Mouse (Mus musculus) limb, embryonic 11.5 days (tissue): Measurements from ENCODE around the gene Rnf40. TPM values are rescaled to one million over a fixed set of nuclear protein-coding genes. Genes with fewer than 3 reads are reported as not detected.
"Not testable (repeated sequence)": the region's sequence is repeated elsewhere in the genome, so short reads cannot be mapped to it uniquely, and the experiment has no call there.

Experiments used
- ATAC-seq: fragments of 200-750 bp; cut with Nextera tagmentation; 2 replicates; pipeline ENCODE4 v1.8.0; 2017; ENCODE audit warnings: low read depth; ENCODE audit not compliant: insufficient number of reproducible peaks, low FRiP score, low TSS enrichment
- DNase-seq: peaks from one replicate; pipeline ENCODE4 v3.0.0-alpha.2; 2015; ENCODE audit warnings: low spot score
- H3K27ac ChIP-seq: fragments of 300-500 bp; sonication (generic); replicated peaks from 2 replicates; pipeline ENCODE4 v1.5.1; 2014; ENCODE audit warnings: low read depth, mild to moderate bottlenecking, low read length
- H3K27me3 ChIP-seq: fragments of 300-500 bp; sonication (generic); 2 replicates; pipeline ENCODE4 v1.6.1; 2014; ENCODE audit warnings: mild to moderate bottlenecking, low read length, mixed read lengths; ENCODE audit not compliant: control insufficient read depth, insufficient read depth
- H3K36me3 ChIP-seq: fragments of 300-500 bp; sonication (generic); 2 replicates; pipeline ENCODE4 v1.6.1; 2014; ENCODE audit warnings: mild to moderate bottlenecking, low read length, moderate library complexity, mixed read lengths; ENCODE audit not compliant: control insufficient read depth, insufficient read depth
- H3K4me1 ChIP-seq: fragments of 300-500 bp; sonication (generic); 2 replicates; pipeline ENCODE4 v1.6.1; 2014; ENCODE audit warnings: low read length, mixed read lengths; ENCODE audit not compliant: control insufficient read depth, insufficient read depth
- H3K4me2 ChIP-seq: fragments of 300-500 bp; sonication (generic); 2 replicates; pipeline ENCODE4 v1.6.1; 2014; ENCODE audit warnings: low read depth, mild to moderate bottlenecking, moderate library complexity; ENCODE audit not compliant: severe bottlenecking
- H3K4me3 ChIP-seq: fragments of 300-500 bp; sonication (generic); 2 replicates; pipeline ENCODE4 v1.5.1; 2014; ENCODE audit warnings: low read depth, low read length
- H3K9ac ChIP-seq: fragments of 300-500 bp; sonication (generic); 2 replicates; pipeline ENCODE4 v1.6.1; 2014; ENCODE audit warnings: mild to moderate bottlenecking, low read length
- H3K9me3 ChIP-seq: fragments of 300-500 bp; sonication (generic); 2 replicates; pipeline ENCODE4 v1.6.1; 2016; ENCODE audit warnings: low read length; ENCODE audit not compliant: control insufficient read depth
- WGBS: fragments of 180-500 bp; shearing (Covaris S2); extraction: QIAGEN DNeasy Blood & Tissue Kit; methylation state at CpG from one replicate; pipeline ENCODE4 v1.1.7; 2014; 5-methylcytosine and 5-hydroxymethylcytosine counted together
- polyA plus RNA-seq: library from polyadenylated mRNA; unstranded; fragments of >200 nt; fragmentation: Nextera tagmentation; extraction: Ambion mirVana; gene quantifications from 2 replicates; pipeline ENCODE4 v1.2.1, GENCODE M21; 2014

The Rnf40 gene
- polyA plus RNA-seq, 1 experiment from 2014 or later = 44.3 TPM

DNA sequence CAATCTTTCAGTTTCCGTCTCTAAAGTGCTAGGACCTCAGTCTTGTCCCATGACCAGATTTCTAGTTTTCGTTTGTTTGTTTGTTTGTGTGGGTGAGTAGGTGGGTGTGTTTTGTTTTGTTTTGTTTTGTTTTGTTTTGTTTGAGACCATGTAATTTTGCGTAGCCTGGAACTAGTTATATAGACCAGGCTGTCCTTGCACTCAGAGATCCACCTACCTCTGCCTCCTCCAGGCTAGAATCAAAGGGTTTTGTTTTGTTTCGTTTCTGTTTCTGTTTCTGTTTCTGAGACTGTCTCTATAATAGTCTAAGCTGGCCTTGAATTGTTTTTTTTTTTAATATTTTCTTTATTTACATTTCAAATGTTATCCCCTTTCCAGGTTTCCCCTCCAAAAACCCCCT, 57.8 kb downstream of the Rnf40 start:
- 88% methylated on average over 4 of the region's 4 CpGs for WGBS
- H3K4me2 ChIP-seq = no peak overlapping the region
- no peak for ATAC-seq

DNA sequence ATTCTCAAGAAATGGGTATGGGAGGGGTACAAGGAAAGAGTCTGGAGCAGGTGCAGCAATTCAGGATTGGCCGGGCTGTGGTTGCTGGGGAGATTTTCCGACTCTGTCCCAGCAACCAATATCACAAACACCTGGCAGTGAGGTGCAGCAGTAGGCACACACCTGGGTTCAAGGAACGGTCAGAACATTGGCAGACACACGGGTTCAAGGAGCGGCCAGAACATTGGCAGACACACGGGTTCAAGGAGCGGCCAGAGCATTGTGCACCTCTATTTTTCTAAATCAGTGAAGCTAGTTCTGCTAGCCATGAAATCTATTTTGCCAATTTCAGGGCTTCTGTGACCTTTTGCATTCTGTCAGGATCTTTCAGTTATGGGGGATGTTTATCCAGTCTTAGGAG, 59.0 kb downstream of the Rnf40 start:
- ATAC-seq, H3K4me1 ChIP-seq, H3K36me3 ChIP-seq, H3K9me3 ChIP-seq, H3K27me3 ChIP-seq, DNase-seq, H3K27ac ChIP-seq, H3K4me3 ChIP-seq, H3K4me2 ChIP-seq, H3K9ac ChIP-seq: not testable (repeated sequence)
- WGBS = 86% methylated on average over 7 of the region's 7 CpGs

More for the DNA sequence above, 57.8 kb downstream of the Rnf40 start:
- no peaks in the 10 kb centered on the region for H3K9me3 ChIP-seq
- H3K27ac ChIP-seq = no peak overlapping the region
- no peaks in the 10 kb centered on the region for H3K36me3 ChIP-seq
- no peak for DNase-seq
- no peak overlapping the region for H3K4me3 ChIP-seq
- H3K27me3 ChIP-seq = no peaks in the 10 kb centered on the region
- no peak overlapping the region for H3K9ac ChIP-seq
- H3K4me1 ChIP-seq = no peaks in the 10 kb centered on the region

DNA sequence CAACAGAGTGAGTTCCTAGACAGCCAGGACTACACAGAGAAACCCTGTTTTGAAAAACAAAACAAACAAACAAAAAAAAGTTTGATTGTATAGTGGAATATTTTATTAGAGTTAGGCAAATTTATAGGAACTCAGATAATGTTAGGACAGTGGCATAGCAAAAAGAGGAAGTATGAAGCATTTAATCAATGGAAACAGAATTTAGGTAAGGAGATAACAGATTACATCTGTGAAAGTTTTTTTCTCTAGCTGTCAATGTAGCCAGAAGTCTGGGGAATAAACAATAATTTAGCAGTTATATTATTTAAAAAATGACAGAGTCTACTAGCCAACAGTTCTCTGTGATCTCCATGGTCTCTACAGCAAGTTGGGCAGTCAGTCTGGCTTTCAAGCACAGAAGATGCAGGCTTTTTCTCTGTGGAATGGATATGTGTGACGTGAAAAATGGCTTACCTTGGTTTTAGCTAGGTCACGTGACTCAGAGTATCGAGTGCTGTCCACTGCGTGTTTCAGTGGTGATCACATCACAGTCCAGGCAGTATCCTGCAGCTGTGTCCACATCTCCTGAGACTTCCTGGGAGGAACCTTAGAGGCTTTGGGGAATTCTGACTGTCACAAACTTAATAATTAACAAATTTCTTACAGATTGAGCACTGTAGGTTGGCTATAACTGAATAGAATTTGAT, 60.1 kb downstream of the Rnf40 start:
- Histone ChIP-seq H3K4me2 (no peak overlapping the region), H3K27me3 (no peaks in the 10 kb centered on the region), H3K27ac (no peak overlapping the region), H3K9ac (no peak overlapping the region), H3K4me3 (no peak overlapping the region), H3K36me3 (no peaks in the 10 kb centered on the region), H3K4me1 (peaks cover 5% of the 10 kb centered on the region; the same call in 1 of the 2 replicates), H3K9me3 (no peaks in the 10 kb centered on the region)
- DNase-seq = no peak
- WGBS = 81% methylated on average over 4 of the region's 4 CpGs
- ATAC-seq = no peak

DNA sequence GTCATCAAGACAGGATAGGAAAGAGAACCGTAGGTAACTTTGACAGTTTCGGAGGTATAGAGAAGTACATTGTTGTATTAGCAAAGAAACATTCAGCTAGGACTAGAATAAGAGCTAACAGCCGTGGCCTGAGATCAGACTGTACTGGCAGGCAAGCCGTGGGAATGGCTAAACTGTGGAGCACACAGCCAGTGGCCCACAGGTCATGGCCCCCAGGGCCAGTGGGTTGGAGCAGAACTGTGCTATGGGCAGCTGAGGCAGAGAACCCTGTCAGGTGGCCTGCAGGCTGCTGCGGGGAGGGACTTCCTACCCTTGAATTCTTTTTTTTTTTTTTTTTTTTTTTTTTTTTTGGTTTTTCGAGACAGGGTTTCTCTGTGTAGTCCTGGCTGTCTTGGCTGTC, 60.6 kb downstream of the Rnf40 start:
- no peaks in the 10 kb centered on the region for H3K9me3 ChIP-seq
- H3K4me2 ChIP-seq = no peak overlapping the region
- no peak for ATAC-seq
- no peak for DNase-seq
- no peaks in the 10 kb centered on the region for H3K36me3 ChIP-seq
- H3K27ac ChIP-seq = no peak overlapping the region
- 83% methylated on average over 6 of the region's 6 CpGs for WGBS
- no peak overlapping the region for H3K4me3 ChIP-seq
- no peak overlapping the region for H3K9ac ChIP-seq
- no peaks in the 10 kb centered on the region for H3K27me3 ChIP-seq
- peaks cover 5% of the 10 kb centered on the region; the same call in 1 of the 2 replicates for H3K4me1 ChIP-seq

DNA sequence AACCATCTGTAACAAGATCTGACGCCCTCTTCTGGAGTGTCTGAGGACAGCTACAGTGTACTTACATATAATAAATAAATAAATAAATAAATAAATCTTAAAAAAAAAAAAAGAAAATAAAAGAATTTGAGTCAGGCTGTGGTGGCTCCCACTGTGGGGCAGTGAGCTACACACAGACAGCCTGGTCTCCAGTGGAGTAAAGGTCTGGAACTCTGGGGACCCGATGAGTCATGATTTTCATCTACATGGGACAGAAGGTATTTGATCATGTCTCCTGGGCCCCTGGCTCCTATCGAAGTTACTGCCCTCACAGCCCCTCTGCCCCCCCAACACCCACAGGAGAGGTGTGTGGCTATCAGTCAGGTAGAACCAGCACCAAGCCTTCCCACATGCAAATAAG, 63.1 kb downstream of the Rnf40 start:
- Histone ChIP-seq H3K27ac (no peak overlapping the region), H3K36me3 (no peaks in the 10 kb centered on the region), H3K4me2 (no peak overlapping the region), H3K9me3 (no peaks in the 10 kb centered on the region), H3K4me3 (no peak overlapping the region), H3K27me3 (no peaks in the 10 kb centered on the region), H3K9ac (no peak overlapping the region; the same call in 1 of the 2 replicates), H3K4me1 (peaks cover 5% of the 10 kb centered on the region; the same call in 1 of the 2 replicates)
- WGBS = 69% methylated on average over 2 of the region's 3 CpGs
- ATAC-seq (no peak), DNase-seq (no peak)

DNA sequence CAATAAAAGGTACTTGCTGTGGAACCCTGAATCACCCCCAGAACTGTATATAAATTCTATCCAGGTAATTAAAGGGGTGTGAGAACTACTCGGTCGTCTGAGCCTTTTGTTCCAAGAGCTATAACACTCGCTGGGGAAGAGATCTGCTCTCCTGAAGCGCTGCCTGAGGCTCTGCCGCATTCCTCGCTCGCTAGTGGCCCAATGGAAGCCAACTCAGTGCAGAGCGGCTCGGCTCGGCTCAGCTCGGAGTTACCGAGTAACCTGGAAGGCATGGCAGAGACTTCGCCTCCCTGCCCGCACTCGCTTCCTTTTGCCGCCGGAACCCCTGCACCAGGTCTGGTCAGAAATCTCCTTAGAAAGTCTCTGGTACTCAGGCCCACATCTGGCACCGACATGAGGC, 63.5 kb downstream of the Rnf40 start:
- Histone ChIP-seq H3K4me2 (peak overlapping the region; percentile 39), H3K27me3 (no peaks in the 10 kb centered on the region), H3K4me3 (no peak overlapping the region), H3K4me1 (peaks cover 5% of the 10 kb centered on the region; the same call in 1 of the 2 replicates), H3K9me3 (no peaks in the 10 kb centered on the region), H3K27ac (0 out of 2 replicates have a peak overlapping the region, but pooled peaks have one; percentile 10), H3K36me3 (no peaks in the 10 kb centered on the region), H3K9ac (peak overlapping the region; percentile 51)
- WGBS = 9% methylated on average over 18 of the region's 18 CpGs
- peak; percentile 75 for DNase-seq
- ATAC-seq = no peak

DNA sequence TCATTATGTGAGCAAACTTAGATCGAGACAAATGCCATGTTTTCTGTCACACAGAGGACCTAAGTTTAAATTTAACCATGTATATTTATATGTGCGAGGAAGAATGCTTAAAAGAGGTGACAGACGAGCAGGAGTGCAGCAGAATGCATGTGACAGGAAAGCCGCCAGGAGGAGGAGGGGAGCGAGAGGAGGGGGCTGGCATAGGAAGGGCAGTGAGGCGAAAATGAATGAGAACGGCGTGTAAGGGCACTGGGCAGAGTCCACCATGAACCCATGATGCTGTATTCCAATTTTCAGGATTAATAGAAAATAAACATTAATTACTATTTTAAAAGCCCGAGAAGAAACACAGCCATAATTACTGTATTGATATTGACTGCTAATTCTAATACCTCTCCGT, 65.8 kb downstream of the Rnf40 start:
- Histone ChIP-seq H3K27me3 (no peaks in the 10 kb centered on the region), H3K9me3 (no peaks in the 10 kb centered on the region), H3K9ac (no peak overlapping the region), H3K4me2 (no peak overlapping the region), H3K4me3 (no peak overlapping the region), H3K4me1 (peaks cover 5% of the 10 kb centered on the region; the same call in 1 of the 2 replicates), H3K27ac (no peak overlapping the region), H3K36me3 (no peaks in the 10 kb centered on the region)
- whole genome bisulfite sequencing = 85% methylated on average over 10 of the region's 10 CpGs
- DNase-seq (no peak), ATAC-seq (no peak)
